Mouse (Mus musculus) midbrain, embryonic 15.5 days (tissue): ENCODE measurements around the gene Abca7. TPM values are rescaled to one million over a fixed set of nuclear protein-coding genes. Genes with fewer than 3 reads are reported as not detected.

Experiments
- ATAC-seq: fragments of 200-750 bp; cut with Nextera tagmentation; replicated peaks from 2 replicates; pipeline ENCODE4 v1.8.0; 2017; ENCODE audit warnings: moderate TSS enrichment
- H3K27ac ChIP-seq: fragments of 300-500 bp; sonication (generic); 2 replicates; pipeline ENCODE4 v1.5.1; 2015; ENCODE audit warnings: mild to moderate bottlenecking, inconsistent platforms
- H3K27me3 ChIP-seq: fragments of 300-500 bp; sonication (generic); replicated peaks from 2 replicates; pipeline ENCODE4 v1.6.1; 2015; ENCODE audit warnings: inconsistent platforms
- H3K36me3 ChIP-seq: fragments of 300-500 bp; sonication (generic); replicated peaks from 2 replicates; pipeline ENCODE4 v1.6.1; 2015; ENCODE audit warnings: inconsistent platforms
- H3K4me1 ChIP-seq: fragments of 300-500 bp; sonication (generic); 2 replicates; pipeline ENCODE4 v1.6.1; 2015; ENCODE audit warnings: inconsistent platforms
- H3K4me2 ChIP-seq: fragments of 300-500 bp; sonication (generic); 2 replicates; pipeline ENCODE4 v1.6.1; 2015; ENCODE audit warnings: inconsistent platforms, mild to moderate bottlenecking, moderate library complexity
- H3K4me3 ChIP-seq: fragments of 300-500 bp; sonication (generic); 2 replicates; pipeline ENCODE4 v1.5.1; 2015; ENCODE audit warnings: mild to moderate bottlenecking, inconsistent platforms
- H3K9ac ChIP-seq: fragments of 300-500 bp; sonication (generic); 2 replicates; pipeline ENCODE4 v1.6.1; 2015; ENCODE audit warnings: mild to moderate bottlenecking, inconsistent platforms
- H3K9me3 ChIP-seq: fragments of 300-500 bp; sonication (generic); 2 replicates; pipeline ENCODE4 v1.6.1; 2016; ENCODE audit warnings: inconsistent platforms
- WGBS: fragments of 180-500 bp; shearing (Covaris S2); methylation state at CpG from one replicate; pipeline ENCODE4 v1.1.7; 2015; ENCODE audit warnings: mixed read lengths; 5-methylcytosine and 5-hydroxymethylcytosine counted together
- polyA plus RNA-seq: library from polyadenylated mRNA; unstranded; fragments of >200 nt; fragmentation: Nextera tagmentation; extraction: Ambion mirVana; gene quantifications from 2 replicates; pipeline ENCODE4 v1.2.1, GENCODE M21; 2015

Abca7 gene
- polyA plus RNA-seq, 1 experiment from 2014 or later = 4.8 TPM

GRCm38 (mm10) chr10:80019471-80020131 lies 23.3 kb downstream of the Abca7 start:
- 6% methylated on average over 20 of the region's 20 CpGs for WGBS
- Histone ChIP-seq H3K36me3 (no peaks in the 10 kb centered on the region), H3K27ac (no peak overlapping the region), H3K4me1 (no peaks in the 10 kb centered on the region), H3K4me3 (no peak overlapping the region), H3K27me3 (peaks cover 34% of the 10 kb centered on the region), H3K9ac (no peak overlapping the region), H3K4me2 (no peak overlapping the region), H3K9me3 (no peaks in the 10 kb centered on the region)
- no peak for ATAC-seq

- Histone ChIP-seq H3K9me3 (no peaks in the 10 kb centered on the region), H3K4me3 (no peak overlapping the region), H3K27ac (no peak overlapping the region), H3K4me2 (no peak overlapping the region), H3K9ac (no peak overlapping the region), H3K27me3 (peaks cover 29% of the 10 kb centered on the region), H3K36me3 (no peaks in the 10 kb centered on the region), H3K4me1 (no peaks in the 10 kb centered on the region)
- no peak for ATAC-seq
- 21% methylated on average over 11 of the region's 11 CpGs for WGBS
Observed at GRCm38 (mm10) chr10:80020191-80020590, 23.9 kb downstream of the Abca7 start.

- 85% methylated on average over 18 of the region's 18 CpGs for WGBS
- Histone ChIP-seq H3K4me1 (no peaks in the 10 kb centered on the region), H3K9ac (no peak overlapping the region)
Observed at GRCm38 (mm10) chr10:80020603-80021319, 24.5 kb downstream of the Abca7 start.

GRCm38 (mm10) chr10:80021320-80021641 lies 25.0 kb downstream of the Abca7 start:
- Histone ChIP-seq H3K4me3 (no peak overlapping the region), H3K9me3 (no peaks in the 10 kb centered on the region), H3K4me2 (no peak overlapping the region), H3K27ac (no peak overlapping the region), H3K27me3 (peaks cover 22% of the 10 kb centered on the region), H3K4me1 (no peaks in the 10 kb centered on the region), H3K9ac (no peak overlapping the region), H3K36me3 (no peaks in the 10 kb centered on the region)
- ATAC-seq = no peak
- 87% methylated on average over 13 of the region's 13 CpGs for WGBS

More at GRCm38 (mm10) chr10:80020603-80021319, 24.5 kb downstream of the Abca7 start:
- Histone ChIP-seq H3K4me2 (no peak overlapping the region), H3K9me3 (no peaks in the 10 kb centered on the region), H3K27ac (no peak overlapping the region), H3K4me3 (no peak overlapping the region), H3K36me3 (no peaks in the 10 kb centered on the region), H3K27me3 (peaks cover 23% of the 10 kb centered on the region)
- no peak for ATAC-seq

- WGBS = 95% methylated on average over 12 of the region's 12 CpGs
- no peak overlapping the region for H3K27ac ChIP-seq
- no peak for ATAC-seq
Observed at GRCm38 (mm10) chr10:80022164-80022563, 25.9 kb downstream of the Abca7 start.

GRCm38 (mm10) chr10:80022806-80023205 lies 26.5 kb downstream of the Abca7 start:
- no peaks in the 10 kb centered on the region for H3K36me3 ChIP-seq
- H3K27ac ChIP-seq = no peak overlapping the region
- ATAC-seq = no peak

More at GRCm38 (mm10) chr10:80022164-80022563, 25.9 kb downstream of the Abca7 start:
- Histone ChIP-seq H3K36me3 (no peaks in the 10 kb centered on the region), H3K9me3 (no peaks in the 10 kb centered on the region), H3K4me3 (no peak overlapping the region), H3K4me2 (no peak overlapping the region), H3K9ac (no peak overlapping the region), H3K27me3 (peaks cover 22% of the 10 kb centered on the region), H3K4me1 (no peaks in the 10 kb centered on the region)

GRCm38 (mm10) chr10:80023758-80024157 lies 27.5 kb downstream of the Abca7 start:
- Histone ChIP-seq H3K9ac (no peak overlapping the region), H3K27ac (no peak overlapping the region), H3K4me3 (no peak overlapping the region), H3K4me1 (no peaks in the 10 kb centered on the region), H3K36me3 (no peaks in the 10 kb centered on the region), H3K27me3 (peaks cover 16% of the 10 kb centered on the region), H3K9me3 (no peaks in the 10 kb centered on the region), H3K4me2 (no peak overlapping the region)
- 90% methylated on average over 5 of the region's 5 CpGs for WGBS
- ATAC-seq = no peak

More at GRCm38 (mm10) chr10:80022806-80023205, 26.5 kb downstream of the Abca7 start:
- H3K4me1 ChIP-seq = no peaks in the 10 kb centered on the region
- H3K9ac ChIP-seq = no peak overlapping the region
- no peaks in the 10 kb centered on the region for H3K9me3 ChIP-seq
- H3K4me3 ChIP-seq = no peak overlapping the region
- WGBS = 91% methylated on average over 8 of the region's 8 CpGs
- no peak overlapping the region for H3K4me2 ChIP-seq
- peaks cover 20% of the 10 kb centered on the region for H3K27me3 ChIP-seq

- H3K36me3 ChIP-seq = no peaks in the 10 kb centered on the region
- ATAC-seq = no peak
- no peak overlapping the region for H3K4me2 ChIP-seq
- no peak overlapping the region for H3K9ac ChIP-seq
- no peaks in the 10 kb centered on the region for H3K9me3 ChIP-seq
- H3K4me3 ChIP-seq = no peak overlapping the region
- peaks cover 9% of the 10 kb centered on the region for H3K27me3 ChIP-seq
- no peak overlapping the region for H3K27ac ChIP-seq
- WGBS = 75% methylated on average over 15 of the region's 15 CpGs
- H3K4me1 ChIP-seq = no peaks in the 10 kb centered on the region
Observed at GRCm38 (mm10) chr10:80024229-80025043, 28.1 kb downstream of the Abca7 start.

GRCm38 (mm10) chr10:80025044-80025347 lies 28.7 kb downstream of the Abca7 start:
- no peaks in the 10 kb centered on the region for H3K4me1 ChIP-seq
- H3K27me3 ChIP-seq = peaks cover 4% of the 10 kb centered on the region; the same call in 1 of the 2 replicates
- no peaks in the 10 kb centered on the region for H3K36me3 ChIP-seq
- no peak overlapping the region for H3K9ac ChIP-seq
- 59% methylated on average over 4 of the region's 4 CpGs for WGBS
- no peak overlapping the region for H3K27ac ChIP-seq
- no peaks in the 10 kb centered on the region for H3K9me3 ChIP-seq
- H3K4me2 ChIP-seq = no peak overlapping the region
- no peak for ATAC-seq
- H3K4me3 ChIP-seq = no peak overlapping the region

GRCm38 (mm10) chr10:80025463-80025862 lies 29.2 kb downstream of the Abca7 start:
- Histone ChIP-seq H3K27ac (no peak overlapping the region), H3K9ac (no peak overlapping the region), H3K4me1 (no peaks in the 10 kb centered on the region), H3K4me3 (no peak overlapping the region), H3K4me2 (no peak overlapping the region), H3K27me3 (peaks cover 3% of the 10 kb centered on the region; the same call in 1 of the 2 replicates), H3K9me3 (no peaks in the 10 kb centered on the region), H3K36me3 (no peaks in the 10 kb centered on the region)
- 76% methylated on average over 10 of the region's 10 CpGs for WGBS
- no peak for ATAC-seq

GRCm38 (mm10) chr10:80025889-80026288 lies 29.6 kb downstream of the Abca7 start:
- Histone ChIP-seq H3K9me3 (no peaks in the 10 kb centered on the region), H3K27ac (no peak overlapping the region), H3K4me3 (no peak overlapping the region), H3K36me3 (no peaks in the 10 kb centered on the region), H3K9ac (no peak overlapping the region), H3K27me3 (no peaks in the 10 kb centered on the region), H3K4me1 (no peaks in the 10 kb centered on the region), H3K4me2 (no peak overlapping the region)
- ATAC-seq = no peak
- 62% methylated on average over 12 of the region's 12 CpGs for WGBS

- no peak overlapping the region for H3K27ac ChIP-seq
- 0 out of 2 replicates have a peak, but pooled peaks cover 2% of the 10 kb centered on the region for H3K4me1 ChIP-seq
- H3K36me3 ChIP-seq = no peaks in the 10 kb centered on the region
- no peak overlapping the region for H3K9ac ChIP-seq
- H3K4me3 ChIP-seq = no peak overlapping the region
- H3K4me2 ChIP-seq = no peak overlapping the region
- ATAC-seq = no peak
- H3K27me3 ChIP-seq = no peaks in the 10 kb centered on the region
- H3K9me3 ChIP-seq = no peaks in the 10 kb centered on the region
- WGBS = 68% methylated on average over 20 of the region's 20 CpGs
Observed at GRCm38 (mm10) chr10:80027681-80028520, 31.6 kb downstream of the Abca7 start.
